In genomic region chr14:54978664-54979063, GRCm38 (mm10) we compare ENCODE assay signal across 32 mouse cellular contexts. TPM values are rescaled to one million over a fixed set of nuclear protein-coding genes. Genes with fewer than 3 reads are reported as not detected.
A peak's percentile ranks its signal among the peaks of the same experiment; 100 is the strongest.
DNase-seq lines count a peak whose midpoint lies in the region; ATAC-seq and TF ChIP-seq lines count a peak whose summit lies in the region.
"Had no signal": no experiment of that assay in that cellular context is flagged by ENCODE, and none has a peak within 500 bp of the region (broad histone marks: within the 10 kb centered on the region; RNA-seq: fewer than 3 reads in every experiment).

No protein-coding gene starts in this region.

- peaks cover 8% of the 10 kb centered on the region for H3K36me3 ChIP-seq in heart, embryonic 11.5 days (ENCODE audit: control insufficient read depth, insufficient read depth, low read length)
- H3K36me3 ChIP-seq in heart, embryonic 14.5 days (ENCODE audit: control insufficient read depth, insufficient read depth, low read length), result peaks cover 87% of the 10 kb centered on the region
- H3K36me3 ChIP-seq in heart, postnatal 0 days (replicated peaks; ENCODE audit: control insufficient read depth, insufficient read depth, low read length), result peaks cover 79% of the 10 kb centered on the region
- H3K36me3 ChIP-seq: hindbrain, embryonic 12.5 days; hindbrain, embryonic 15.5 days had no signal

- TF ChIP-seq EP300 in heart, postnatal 0 days (IDR thresholded peaks at IDR 0.05; ENCODE audit: low read depth), result no peak

- no peaks in the 10 kb centered on the region for H3K27me3 ChIP-seq in heart, embryonic 11.5 days (ENCODE audit: control insufficient read depth, insufficient read depth, low read length)
- H3K27me3 ChIP-seq in heart, embryonic 14.5 days (ENCODE audit: control insufficient read depth, insufficient read depth, low read length), result no peaks in the 10 kb centered on the region
- no peaks in the 10 kb centered on the region for H3K27me3 ChIP-seq in heart, postnatal 0 days (ENCODE audit: control insufficient read depth, insufficient read depth, low read length)
- H3K27me3 ChIP-seq: hindbrain, embryonic 12.5 days; hindbrain, embryonic 15.5 days had no signal

- H3K4me1 ChIP-seq in heart, embryonic 11.5 days (ENCODE audit: control insufficient read depth, insufficient read depth, low read length), result peaks cover 6% of the 10 kb centered on the region; the same call in 1 of the 2 replicates
- H3K4me1 ChIP-seq in heart, embryonic 14.5 days (ENCODE audit: control insufficient read depth in 2 of 2, insufficient read depth in 2 of 2, low read length in 2 of 2), result peaks cover 5 to 7% of the 10 kb centered on the region in 2 experiments; a peak in 2 of 4 replicates
- H3K4me1 ChIP-seq in heart, postnatal 0 days (ENCODE audit: control insufficient read depth, insufficient read depth), result 0 out of 2 replicates have a peak, but pooled peaks cover 4% of the 10 kb centered on the region

- 76% methylated on average over 8 of the region's 8 CpGs for WGBS in heart, embryonic 11.5 days (ENCODE audit: insufficient replicate concordance)
- WGBS in heart, embryonic 14.5 days, result 60% methylated on average over 8 of the region's 8 CpGs
- 61% methylated on average over 8 of the region's 8 CpGs for WGBS in heart, postnatal 0 days

- intact Hi-C loops in heart, postnatal 25 days (cut with DNase I), result no loop called here

- peak overlapping the region; percentile 24 for H3K4me2 ChIP-seq in heart, embryonic 11.5 days
- peak overlapping the region; percentile 46 for H3K4me2 ChIP-seq in heart, embryonic 14.5 days (ENCODE audit: low read length)
- H3K4me2 ChIP-seq in heart, postnatal 0 days (ENCODE audit: low read depth, low read length), result peak overlapping the region; percentile 30
- H3K4me2 ChIP-seq: hindbrain, embryonic 12.5 days; hindbrain, embryonic 15.5 days had no signal

- ATAC-seq in heart, embryonic 11.5 days (replicated peaks; ENCODE audit: insufficient number of reproducible peaks, low FRiP score, low TSS enrichment), result no peak
- no peak for ATAC-seq in heart, embryonic 14.5 days (ENCODE audit: insufficient number of reproducible peaks, insufficient read depth, low FRiP score, low read depth)
- ATAC-seq in heart, postnatal 0 days (ENCODE audit: insufficient read depth, low read depth), result no peak
- ATAC-seq: forebrain, embryonic 14.5 days; forebrain, postnatal 0 days; intestine, postnatal 0 days; Patski had no signal

- no peak overlapping the region for H3K4me3 ChIP-seq in heart, embryonic 11.5 days (ENCODE audit: low read depth, low read length)
- peak overlapping the region in 1 of 2 experiments; percentile 6; a peak in 2 of 4 replicates for H3K4me3 ChIP-seq in heart, embryonic 14.5 days (ENCODE audit: control insufficient read depth in 1 of 2, insufficient read depth in 1 of 2, low read depth in 1 of 2, low read length in 2 of 2)
- H3K4me3 ChIP-seq in heart, postnatal 0 days (ENCODE audit: low read depth, low read length), result 0 out of 2 replicates have a peak overlapping the region, but pooled peaks have one; percentile 7
- H3K4me3 ChIP-seq: gastrocnemius, adult 2 months; hindbrain, embryonic 12.5 days; hindbrain, embryonic 15.5 days had no signal

- DNase-seq in heart, adult 11 months, result peak; percentile 88
- no peak for DNase-seq in heart, postnatal 25 days (ENCODE audit: low spot score)
- no peak for DNase-seq in heart, adult 9 months (ENCODE audit: low spot score in 2 of 2)
- DNase-seq in heart, adult 8-10 months (ENCODE audit: low spot score), result no peak
- no peak for DNase-seq in heart, postnatal 0 days (ENCODE audit: low spot score)
- DNase-seq in right cerebral cortex, adult 18-20 months, result no peak
- DNase-seq: adrenal gland, postnatal 10 days; adrenal gland, postnatal 36 days; cerebellum, adult 18-20 months; cerebellum, adult 9-10 months; cerebellum, postnatal 14 days; forebrain, postnatal 0 days; gastrocnemius, adult 2 months; gastrocnemius, postnatal 14 days; kidney, adult 2 months had no signal

- H3K9ac ChIP-seq in heart, embryonic 11.5 days (ENCODE audit: low read depth, low read length), result peak overlapping the region; percentile 48
- peak overlapping the region; percentile 69 for H3K9ac ChIP-seq in heart, embryonic 14.5 days (ENCODE audit: low read length)
- H3K9ac ChIP-seq in heart, postnatal 0 days (replicated peaks; ENCODE audit: low read depth, low read length), result peak overlapping the region; percentile 43; the same call in 1 of the 2 replicates
- H3K9ac ChIP-seq: forebrain, postnatal 0 days; hindbrain, embryonic 12.5 days; hindbrain, embryonic 15.5 days had no signal

- peak overlapping the region; percentile 62 for H3K27ac ChIP-seq in heart, embryonic 11.5 days (ENCODE audit: low read depth, low read length)
- H3K27ac ChIP-seq in heart, embryonic 14.5 days (replicated peaks in 1 of 2; ENCODE audit: control insufficient read depth in 1 of 2, insufficient read depth in 1 of 2, low read depth in 2 of 2, low read length in 2 of 2), result peak overlapping the region; percentile 75 to 82
- H3K27ac ChIP-seq in heart, postnatal 0 days (ENCODE audit: low read depth), result peak overlapping the region; percentile 66
- H3K27ac ChIP-seq: gastrocnemius, adult 2 months; hindbrain, embryonic 12.5 days; hindbrain, embryonic 15.5 days had no signal

- no peak for TF ChIP-seq CTCF in heart, postnatal 0 days (IDR thresholded peaks at IDR 0.05; ENCODE audit: low read depth)

- no peaks in the 10 kb centered on the region for H3K9me3 ChIP-seq in heart, embryonic 11.5 days (replicated peaks; ENCODE audit: control insufficient read depth, low read length)
- no peaks in the 10 kb centered on the region for H3K9me3 ChIP-seq in heart, embryonic 14.5 days (ENCODE audit: control insufficient read depth, low read length)
- H3K9me3 ChIP-seq in heart, postnatal 0 days (replicated peaks; ENCODE audit: control insufficient read depth, low read length), result no peaks in the 10 kb centered on the region
- H3K9me3 ChIP-seq: hindbrain, embryonic 12.5 days; hindbrain, embryonic 15.5 days had no signal

RNA-seq across cellular contexts. Expression of gene Gm17428, which starts 1.9 kb away (rescaled TPM):
- not detected for total RNA-seq in heart, postnatal 25 days (2021)
- polyA plus RNA-seq in heart, embryonic 11.5 days (2014; fragmentation: Nextera tagmentation; extraction: Ambion mirVana), result not detected in 2 replicates
- polyA plus RNA-seq in heart, embryonic 14.5 days (2014; fragmentation: Nextera tagmentation; extraction: Ambion mirVana), result not detected in 2 replicates
- total RNA-seq in heart, adult 8-10 months (2022), result not detected
- total RNA-seq in heart, postnatal 0 days (2014; rRNA removed; ENCODE audit: low replicate concordance), result not detected in 2 replicates
- not detected in 2 replicates for polyA plus RNA-seq in heart, postnatal 0 days (2015; fragmentation: Nextera tagmentation; extraction: Ambion mirVana)
- total RNA-seq: adrenal gland, adult 18-20 months; adrenal gland, postnatal 10 days; adrenal gland, postnatal 36 days; ES-E14; forebrain, postnatal 0 days; gastrocnemius, adult 2 months; gastrocnemius, postnatal 14 days; gastrocnemius, postnatal 4 days; hematopoietic stem cell, adult 5-6 weeks had no signal
- polyA plus RNA-seq: embryonic facial prominence, embryonic 11.5 days; embryonic facial prominence, embryonic 14.5 days; forebrain, embryonic 11.5 days; forebrain, embryonic 14.5 days; forebrain, postnatal 0 days; frontal cortex, adult 2 months; hindbrain, embryonic 12.5 days; hindbrain, embryonic 15.5 days; intestine, embryonic 14.5 days; intestine, postnatal 0 days; kidney, adult 2 months; kidney, embryonic 14.5 days; Patski had no signal

RNA-seq across cellular contexts. Expression of gene Myh6, which starts 11.9 kb away (rescaled TPM):
- total RNA-seq in heart, postnatal 25 days (2021), result over 10,000 TPM; 23,221 to 24,394 TPM
- 2,306 and 2,903 TPM in 2 replicates for polyA plus RNA-seq in heart, embryonic 11.5 days (2014; fragmentation: Nextera tagmentation; extraction: Ambion mirVana)
- polyA plus RNA-seq in heart, embryonic 14.5 days (2014; fragmentation: Nextera tagmentation; extraction: Ambion mirVana), result 2,542 and 2,728 TPM in 2 replicates
- over 10,000 TPM; 18,156 to 23,973 (median 22,335) TPM for total RNA-seq in heart, adult 8-10 months (2022)
- 3,860 and 3,976 TPM in 2 replicates for total RNA-seq in heart, postnatal 0 days (2014; rRNA removed; ENCODE audit: low replicate concordance)
- 8,242 and 9,737 TPM in 2 replicates for polyA plus RNA-seq in heart, postnatal 0 days (2015; fragmentation: Nextera tagmentation; extraction: Ambion mirVana)
- total RNA-seq: adrenal gland, postnatal 36 days; hematopoietic stem cell, adult 5-6 weeks had no signal
- polyA plus RNA-seq: forebrain, embryonic 11.5 days had no signal

RNA-seq across cellular contexts. Expression of gene Myh7, which starts 15.8 kb away (rescaled TPM):
- 1,000 to 10,000 TPM; 2,164 to 2,361 TPM for total RNA-seq in heart, postnatal 25 days (2021)
- polyA plus RNA-seq in heart, embryonic 11.5 days (2014; fragmentation: Nextera tagmentation; extraction: Ambion mirVana), result 3,446 and 4,122 TPM in 2 replicates
- polyA plus RNA-seq in heart, embryonic 14.5 days (2014; fragmentation: Nextera tagmentation; extraction: Ambion mirVana), result 5,319 and 5,796 TPM in 2 replicates
- total RNA-seq in heart, adult 8-10 months (2022), result 1,000 to 10,000 TPM; 1,453 to 2,519 (median 2,136) TPM
- 4,273 and 4,731 TPM in 2 replicates for total RNA-seq in heart, postnatal 0 days (2014; rRNA removed; ENCODE audit: low replicate concordance)
- polyA plus RNA-seq in heart, postnatal 0 days (2015; fragmentation: Nextera tagmentation; extraction: Ambion mirVana), result 1,026 and 1,537 TPM in 2 replicates
- total RNA-seq: hematopoietic stem cell, adult 5-6 weeks had no signal

RNA-seq across cellular contexts. Expression of gene Ngdn, which starts 36.6 kb away (rescaled TPM):
- total RNA-seq in heart, postnatal 25 days (2021), result 10 to 100 TPM; 26.0 to 27.0 TPM
- 60.3 and 62.1 TPM in 2 replicates for polyA plus RNA-seq in heart, embryonic 11.5 days (2014; fragmentation: Nextera tagmentation; extraction: Ambion mirVana)
- 53.8 and 54.9 TPM in 2 replicates for polyA plus RNA-seq in heart, embryonic 14.5 days (2014; fragmentation: Nextera tagmentation; extraction: Ambion mirVana)
- 10 to 100 TPM; 22.3 to 31.5 (median 25.9) TPM for total RNA-seq in heart, adult 8-10 months (2022)
- 20.2 and 50.1 TPM in 2 replicates for total RNA-seq in heart, postnatal 0 days (2014; rRNA removed; ENCODE audit: low replicate concordance)
- polyA plus RNA-seq in heart, postnatal 0 days (2015; fragmentation: Nextera tagmentation; extraction: Ambion mirVana), result 50.0 and 50.9 TPM in 2 replicates

RNA-seq across cellular contexts. Expression of gene Cmtm5, which starts 42.6 kb away (rescaled TPM):
- total RNA-seq in heart, postnatal 25 days (2021), result under 1 TPM; 0.29 to 0.36 TPM
- 0.49 and 0.90 TPM in 2 replicates for polyA plus RNA-seq in heart, embryonic 11.5 days (2014; fragmentation: Nextera tagmentation; extraction: Ambion mirVana)
- 0.58 and 0.72 TPM in 2 replicates for polyA plus RNA-seq in heart, embryonic 14.5 days (2014; fragmentation: Nextera tagmentation; extraction: Ambion mirVana)
- total RNA-seq in heart, adult 8-10 months (2022), result 1 to 10 TPM in 1 of 4 experiments, under 1 TPM in 1, not detected in 2; 0.41 to 1.2 TPM
- 3.1 and 8.1 TPM in 2 replicates for total RNA-seq in heart, postnatal 0 days (2014; rRNA removed; ENCODE audit: low replicate concordance)
- polyA plus RNA-seq in heart, postnatal 0 days (2015; fragmentation: Nextera tagmentation; extraction: Ambion mirVana), result 0.34 and 0.85 TPM in 2 replicates
- total RNA-seq: ES-E14; hematopoietic stem cell, adult 5-6 weeks had no signal
- polyA plus RNA-seq: Patski had no signal
